Mouse (Mus musculus) embryonic facial prominence, embryonic 11.5 days (tissue): ENCODE measurements around the gene Skap1. TPM values are rescaled to one million over a fixed set of nuclear protein-coding genes. Genes with fewer than 3 reads are reported as not detected.

Source experiments
- ATAC-seq: fragments of 200-750 bp; cut with Nextera tagmentation; replicated peaks from 2 replicates; pipeline ENCODE4 v1.8.0; 2017; ENCODE audit warnings: low read depth; ENCODE audit not compliant: insufficient number of reproducible peaks, low FRiP score, low TSS enrichment
- DNase-seq: peaks from one replicate; pipeline ENCODE4 v3.0.0-alpha.2; 2015; ENCODE audit warnings: low spot score
- H3K27ac ChIP-seq: fragments of 300-500 bp; sonication (generic); replicated peaks from 2 replicates; pipeline ENCODE4 v1.5.1; 2014; ENCODE audit warnings: mild to moderate bottlenecking, low read depth, low read length, control low read depth
- H3K27me3 ChIP-seq: fragments of 300-500 bp; sonication (generic); 2 replicates; pipeline ENCODE4 v1.6.1; 2014; ENCODE audit warnings: mild to moderate bottlenecking, low read length, moderate library complexity, mixed read lengths; ENCODE audit not compliant: control insufficient read depth, insufficient read depth
- H3K36me3 ChIP-seq: fragments of 300-500 bp; sonication (generic); replicated peaks from 2 replicates; pipeline ENCODE4 v1.6.1; 2014; ENCODE audit warnings: low read depth, mild to moderate bottlenecking, low read length, moderate library complexity, mixed read lengths; ENCODE audit not compliant: control insufficient read depth, insufficient read depth
- H3K4me1 ChIP-seq: fragments of 300-500 bp; sonication (generic); 2 replicates; pipeline ENCODE4 v1.6.1; 2014; ENCODE audit warnings: low read length, mixed read lengths; ENCODE audit not compliant: control insufficient read depth, insufficient read depth
- H3K4me2 ChIP-seq: fragments of 300-500 bp; sonication (generic); 2 replicates; pipeline ENCODE4 v1.6.1; 2014; ENCODE audit warnings: low read depth, mild to moderate bottlenecking, control low read depth, low read length, moderate library complexity
- H3K4me3 ChIP-seq: fragments of 300-500 bp; sonication (generic); 2 replicates; pipeline ENCODE4 v1.5.1; 2014; ENCODE audit warnings: low read depth, low read length, control low read depth
- H3K9ac ChIP-seq: fragments of 300-500 bp; sonication (generic); replicated peaks from 2 replicates; pipeline ENCODE4 v1.6.1; 2014; ENCODE audit warnings: mild to moderate bottlenecking, control low read depth, low read length
- H3K9me3 ChIP-seq: fragments of 300-500 bp; sonication (generic); replicated peaks from 2 replicates; pipeline ENCODE4 v1.6.1; 2016; ENCODE audit warnings: mild to moderate bottlenecking, low read length, inconsistent platforms, mixed read lengths; ENCODE audit not compliant: control insufficient read depth
- WGBS: fragments of 180-500 bp; shearing (Covaris S2); extraction: QIAGEN DNeasy Blood & Tissue Kit; methylation state at CpG from one replicate; pipeline ENCODE4 v1.1.7; 2014; 5-methylcytosine and 5-hydroxymethylcytosine counted together
- polyA plus RNA-seq: library from polyadenylated mRNA; unstranded; fragments of >200 nt; fragmentation: Nextera tagmentation; extraction: Ambion mirVana; gene quantifications from 2 replicates; pipeline ENCODE4 v1.2.1, GENCODE M21; 2014

Skap1 gene
- polyA plus RNA-seq, 1 experiment from 2014 or later = 0.43 TPM

- ATAC-seq (no peak), DNase-seq (no peak)
- H3K27me3 ChIP-seq = no peaks in the 10 kb centered on the region
- H3K4me3 ChIP-seq = no peak overlapping the region
- no peaks in the 10 kb centered on the region for H3K9me3 ChIP-seq
- H3K36me3 ChIP-seq = no peaks in the 10 kb centered on the region
- no peak overlapping the region for H3K4me2 ChIP-seq
- no peaks in the 10 kb centered on the region for H3K4me1 ChIP-seq
- H3K9ac ChIP-seq = no peak overlapping the region
- H3K27ac ChIP-seq = no peak overlapping the region
- WGBS = 76% methylated on average over 7 of the region's 7 CpGs
These were observed 140.5 kb downstream of the Skap1 start for GRCm38 (mm10) chr11:96604751-96605450.

GRCm38 (mm10) chr11:96605516-96605915 is 141.1 kb downstream of the Skap1 start:
- Histone ChIP-seq H3K9me3 (no peaks in the 10 kb centered on the region), H3K4me3 (no peak overlapping the region), H3K27ac (no peak overlapping the region), H3K4me2 (no peak overlapping the region), H3K27me3 (no peaks in the 10 kb centered on the region), H3K4me1 (no peaks in the 10 kb centered on the region), H3K9ac (no peak overlapping the region), H3K36me3 (no peaks in the 10 kb centered on the region)
- no peak for DNase-seq
- WGBS = 83% methylated on average over 6 of the region's 6 CpGs
- no peak for ATAC-seq

GRCm38 (mm10) chr11:96612596-96612995 is 148.2 kb downstream of the Skap1 start:
- no peaks in the 10 kb centered on the region for H3K9me3 ChIP-seq

GRCm38 (mm10) chr11:96616792-96617191 is 152.4 kb downstream of the Skap1 start:
- no peaks in the 10 kb centered on the region for H3K9me3 ChIP-seq
- DNase-seq (no peak), ATAC-seq (no peak)
- no peak overlapping the region for H3K9ac ChIP-seq
- no peak overlapping the region for H3K4me2 ChIP-seq
- H3K36me3 ChIP-seq = no peaks in the 10 kb centered on the region
- no peak overlapping the region for H3K4me3 ChIP-seq
- no peaks in the 10 kb centered on the region for H3K27me3 ChIP-seq
- H3K27ac ChIP-seq = no peak overlapping the region
- 69% methylated on average over 5 of the region's 5 CpGs for WGBS
- no peaks in the 10 kb centered on the region for H3K4me1 ChIP-seq

More at GRCm38 (mm10) chr11:96612596-96612995, 148.2 kb downstream of the Skap1 start:
- H3K4me2 ChIP-seq = no peak overlapping the region
- H3K27ac ChIP-seq = no peak overlapping the region
- no peak for ATAC-seq
- 81% methylated on average over 11 of the region's 11 CpGs for WGBS
- no peak overlapping the region for H3K4me3 ChIP-seq
- H3K36me3 ChIP-seq = no peaks in the 10 kb centered on the region
- H3K27me3 ChIP-seq = no peaks in the 10 kb centered on the region
- H3K9ac ChIP-seq = no peak overlapping the region
- H3K4me1 ChIP-seq = no peaks in the 10 kb centered on the region
- no peak for DNase-seq

GRCm38 (mm10) chr11:96618789-96619445 is 154.5 kb downstream of the Skap1 start:
- DNase-seq (no peak), ATAC-seq (no peak)
- no peaks in the 10 kb centered on the region for H3K4me1 ChIP-seq
- H3K4me2 ChIP-seq = no peak overlapping the region
- 61% methylated on average over 16 of the region's 16 CpGs for WGBS
- no peak overlapping the region for H3K27ac ChIP-seq
- no peaks in the 10 kb centered on the region for H3K9me3 ChIP-seq
- H3K36me3 ChIP-seq = no peaks in the 10 kb centered on the region
- no peaks in the 10 kb centered on the region for H3K27me3 ChIP-seq
- H3K9ac ChIP-seq = no peak overlapping the region
- no peak overlapping the region for H3K4me3 ChIP-seq

- Histone ChIP-seq H3K27me3 (no peaks in the 10 kb centered on the region), H3K9ac (no peak overlapping the region), H3K27ac (no peak overlapping the region), H3K4me3 (no peak overlapping the region), H3K4me1 (no peaks in the 10 kb centered on the region), H3K4me2 (no peak overlapping the region), H3K9me3 (no peaks in the 10 kb centered on the region), H3K36me3 (no peaks in the 10 kb centered on the region)
- WGBS = 35% methylated on average over 5 of the region's 5 CpGs
- ATAC-seq = no peak
- no peak for DNase-seq
These were observed 155.2 kb downstream of the Skap1 start for GRCm38 (mm10) chr11:96619576-96619975.

- no peak overlapping the region; the same call in 1 of the 2 replicates for H3K4me2 ChIP-seq
These were observed 155.6 kb downstream of the Skap1 start for GRCm38 (mm10) chr11:96620006-96620405.

GRCm38 (mm10) chr11:96620660-96621059 is 156.3 kb downstream of the Skap1 start:
- H3K4me1 ChIP-seq = no peaks in the 10 kb centered on the region
- H3K9ac ChIP-seq = no peak overlapping the region
- no peaks in the 10 kb centered on the region for H3K9me3 ChIP-seq
- WGBS = 45% methylated on average over 11 of the region's 11 CpGs
- no peaks in the 10 kb centered on the region for H3K27me3 ChIP-seq
- no peak for DNase-seq
- no peak for ATAC-seq
- no peaks in the 10 kb centered on the region for H3K36me3 ChIP-seq
- H3K4me2 ChIP-seq = no peak overlapping the region
- H3K27ac ChIP-seq = no peak overlapping the region
- no peak overlapping the region for H3K4me3 ChIP-seq

More at GRCm38 (mm10) chr11:96620006-96620405, 155.6 kb downstream of the Skap1 start:
- H3K4me3 ChIP-seq = no peak overlapping the region
- H3K9me3 ChIP-seq = no peaks in the 10 kb centered on the region
- H3K27me3 ChIP-seq = no peaks in the 10 kb centered on the region
- no peaks in the 10 kb centered on the region for H3K4me1 ChIP-seq
- WGBS = 33% methylated on average over 7 of the region's 7 CpGs
- no peak for DNase-seq
- H3K36me3 ChIP-seq = no peaks in the 10 kb centered on the region
- ATAC-seq = no peak
- no peak overlapping the region for H3K9ac ChIP-seq
- H3K27ac ChIP-seq = no peak overlapping the region
